Comparison of ENCODE assay signal across 10 mouse cellular contexts in the genomic region with DNA sequence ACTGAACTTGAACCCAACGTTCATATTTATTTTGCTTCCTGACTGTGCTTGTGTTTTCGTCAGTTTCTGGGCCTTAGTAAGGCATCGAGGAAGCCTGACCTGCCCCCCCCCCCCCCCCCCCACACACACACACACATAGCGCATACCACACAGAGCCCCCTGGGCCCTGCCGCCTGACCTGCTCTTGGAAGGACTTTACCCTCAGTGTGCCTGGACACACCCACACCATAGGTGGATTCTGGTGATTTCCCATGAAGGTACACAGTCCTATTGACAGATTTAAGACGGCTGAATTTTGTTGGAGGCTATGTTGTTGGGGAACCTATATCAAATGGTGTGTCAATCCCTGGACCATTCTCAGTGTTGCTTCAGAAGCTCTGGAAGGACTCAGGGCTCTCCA.
DNase-seq lines count a peak whose midpoint lies in the region; ATAC-seq and TF ChIP-seq lines count a peak whose summit lies in the region.
"Had no signal": no experiment of that assay in that cellular context is flagged by ENCODE, and none has a peak within 500 bp of the region (broad histone marks: within the 10 kb centered on the region; RNA-seq: fewer than 3 reads in every experiment).

No protein-coding gene starts in this region.

- H3K27me3 ChIP-seq in heart, embryonic 10.5 days (ENCODE audit: insufficient read depth, poor library complexity, severe bottlenecking), result no peaks in the 10 kb centered on the region
- H3K27me3 ChIP-seq in heart, embryonic 11.5 days (ENCODE audit: control insufficient read depth, insufficient read depth, low read length), result no peaks in the 10 kb centered on the region
- no peaks in the 10 kb centered on the region for H3K27me3 ChIP-seq in midbrain, embryonic 12.5 days
- H3K27me3 ChIP-seq in midbrain, postnatal 0 days (ENCODE audit: insufficient read depth, low read length), result no peaks in the 10 kb centered on the region
- no peaks in the 10 kb centered on the region for H3K27me3 ChIP-seq in liver, embryonic 12.5 days (replicated peaks)
- H3K27me3 ChIP-seq in stomach, embryonic 15.5 days (replicated peaks), result no peaks in the 10 kb centered on the region

- H3K9me3 ChIP-seq in heart, embryonic 10.5 days, result no peaks in the 10 kb centered on the region
- H3K9me3 ChIP-seq in heart, embryonic 11.5 days (replicated peaks; ENCODE audit: control insufficient read depth, low read length), result no peaks in the 10 kb centered on the region
- H3K9me3 ChIP-seq in midbrain, embryonic 12.5 days, result no peaks in the 10 kb centered on the region
- no peaks in the 10 kb centered on the region for H3K9me3 ChIP-seq in midbrain, postnatal 0 days (ENCODE audit: low read length)
- H3K9me3 ChIP-seq in liver, embryonic 12.5 days (replicated peaks), result no peaks in the 10 kb centered on the region
- H3K9me3 ChIP-seq in stomach, embryonic 15.5 days, result no peaks in the 10 kb centered on the region

- H3K36me3 ChIP-seq in heart, embryonic 10.5 days, result no peaks in the 10 kb centered on the region
- H3K36me3 ChIP-seq in heart, embryonic 11.5 days (ENCODE audit: control insufficient read depth, insufficient read depth, low read length), result no peaks in the 10 kb centered on the region
- no peaks in the 10 kb centered on the region for H3K36me3 ChIP-seq in midbrain, embryonic 12.5 days
- no peaks in the 10 kb centered on the region for H3K36me3 ChIP-seq in midbrain, postnatal 0 days (ENCODE audit: insufficient read depth, low read length)
- H3K36me3 ChIP-seq in liver, embryonic 12.5 days, result no peaks in the 10 kb centered on the region
- no peaks in the 10 kb centered on the region for H3K36me3 ChIP-seq in stomach, embryonic 15.5 days

- H3K4me2 ChIP-seq in heart, embryonic 11.5 days, result no peak overlapping the region
- no peak overlapping the region for H3K4me2 ChIP-seq in midbrain, embryonic 12.5 days (replicated peaks)
- no peak overlapping the region for H3K4me2 ChIP-seq in midbrain, postnatal 0 days (ENCODE audit: low read depth, low read length, poor library complexity, severe bottlenecking)
- no peak overlapping the region for H3K4me2 ChIP-seq in liver, embryonic 12.5 days
- no peak overlapping the region for H3K4me2 ChIP-seq in stomach, embryonic 15.5 days

- H3K9ac ChIP-seq in heart, embryonic 11.5 days (ENCODE audit: low read depth, low read length), result no peak overlapping the region
- H3K9ac ChIP-seq in midbrain, embryonic 12.5 days (replicated peaks), result no peak overlapping the region
- no peak overlapping the region for H3K9ac ChIP-seq in midbrain, postnatal 0 days (replicated peaks; ENCODE audit: low read length, poor library complexity, severe bottlenecking)
- no peak overlapping the region for H3K9ac ChIP-seq in liver, embryonic 12.5 days
- H3K9ac ChIP-seq in stomach, embryonic 15.5 days, result no peak overlapping the region

- DNase-seq in heart, embryonic 10.5 days (ENCODE audit: low spot score), result peak; percentile 61
- no peak for DNase-seq in midbrain, postnatal 0 days (ENCODE audit: low spot score)
- DNase-seq in left cerebral cortex, adult 8-10 months (ENCODE audit: low spot score in 2 of 2), result no peak
- no peak for DNase-seq in adrenal gland, adult 2 months
- DNase-seq: kidney, postnatal 4 days had no signal

- TF ChIP-seq CTCF in midbrain, postnatal 0 days (IDR thresholded peaks at IDR 0.05), result no peak

- H3K27ac ChIP-seq in heart, embryonic 10.5 days, result 0 out of 2 replicates have a peak overlapping the region, but pooled peaks have one; percentile 2
- H3K27ac ChIP-seq in heart, embryonic 11.5 days (ENCODE audit: low read depth, low read length), result no peak overlapping the region
- no peak overlapping the region for H3K27ac ChIP-seq in midbrain, embryonic 12.5 days (replicated peaks)
- H3K27ac ChIP-seq in midbrain, postnatal 0 days (ENCODE audit: low read depth, low read length), result no peak overlapping the region
- H3K27ac ChIP-seq in liver, embryonic 12.5 days, result no peak overlapping the region
- H3K27ac ChIP-seq in stomach, embryonic 15.5 days, result no peak overlapping the region

- H3K4me3 ChIP-seq in heart, embryonic 10.5 days, result no peak overlapping the region
- H3K4me3 ChIP-seq in heart, embryonic 11.5 days (ENCODE audit: low read depth, low read length), result no peak overlapping the region
- no peak overlapping the region for H3K4me3 ChIP-seq in midbrain, embryonic 12.5 days
- H3K4me3 ChIP-seq in midbrain, postnatal 0 days (ENCODE audit: low read depth, low read length), result no peak overlapping the region
- H3K4me3 ChIP-seq in liver, embryonic 12.5 days, result no peak overlapping the region
- no peak overlapping the region for H3K4me3 ChIP-seq in stomach, embryonic 15.5 days (replicated peaks)

- peaks cover 34% of the 10 kb centered on the region for H3K4me1 ChIP-seq in heart, embryonic 10.5 days
- peaks cover 32% of the 10 kb centered on the region for H3K4me1 ChIP-seq in heart, embryonic 11.5 days (ENCODE audit: control insufficient read depth, insufficient read depth, low read length)
- peaks cover 25% of the 10 kb centered on the region for H3K4me1 ChIP-seq in midbrain, embryonic 12.5 days
- H3K4me1 ChIP-seq in midbrain, postnatal 0 days (ENCODE audit: insufficient read depth, low read length), result peaks cover 2% of the 10 kb centered on the region; the same call in 1 of the 2 replicates
- peaks cover 51% of the 10 kb centered on the region for H3K4me1 ChIP-seq in liver, embryonic 12.5 days
- H3K4me1 ChIP-seq in stomach, embryonic 15.5 days, result peaks cover 12% of the 10 kb centered on the region; the same call in 1 of the 2 replicates

- WGBS in heart, embryonic 10.5 days, result 75% methylated on average over 6 of the region's 6 CpGs
- 66% methylated on average over 6 of the region's 6 CpGs for WGBS in heart, embryonic 11.5 days (ENCODE audit: insufficient replicate concordance)
- 79% methylated on average over 6 of the region's 6 CpGs for WGBS in midbrain, embryonic 12.5 days
- 70% methylated on average over 6 of the region's 6 CpGs for WGBS in midbrain, postnatal 0 days
- 67% methylated on average over 6 of the region's 6 CpGs for WGBS in liver, embryonic 12.5 days (ENCODE audit: insufficient replicate concordance)
- 58% methylated on average over 6 of the region's 6 CpGs for WGBS in stomach, embryonic 15.5 days

- ATAC-seq in heart, embryonic 11.5 days (replicated peaks; ENCODE audit: insufficient number of reproducible peaks, low FRiP score, low TSS enrichment), result no peak
- ATAC-seq in midbrain, embryonic 12.5 days (ENCODE audit: low FRiP score, low read depth), result 0 out of 2 replicates have a peak, but pooled peaks have one; percentile 51
- ATAC-seq in midbrain, postnatal 0 days (ENCODE audit: low FRiP score), result no peak
- 0 out of 2 replicates have a peak, but pooled peaks have one; percentile 38 for ATAC-seq in liver, embryonic 12.5 days
- peak; percentile 65 for ATAC-seq in stomach, embryonic 15.5 days (ENCODE audit: insufficient read depth, low FRiP score, low read depth)
- ATAC-seq: lung, postnatal 0 days had no signal

Comparison
In these comparisons a context has a peak if more than half of its experiments do, and no peak if none do; other contexts are left out.
1. ATAC-seq: peak in midbrain, embryonic 12.5 days (single experiment), liver, embryonic 12.5 days (single experiment) and stomach, embryonic 15.5 days (single experiment); none in heart, embryonic 11.5 days (single experiment) and midbrain, postnatal 0 days (single experiment).